Mouse (Mus musculus) inflammation-experienced regulatory T-cells, adult 16 weeks (primary cell): ENCODE data around the gene Olfr1413. TPM values are rescaled to one million over a fixed set of nuclear protein-coding genes. Genes with fewer than 3 reads are reported as not detected.

Experiments
- polyA plus RNA-seq: library from polyadenylated mRNA; unstranded; fragments of 100-300 nt; shearing (Covaris generic); gene quantifications from one replicate; pipeline ENCODE4 v1.2.1, GENCODE M21; 2017

Gene Olfr1413
- polyA plus RNA-seq = not detected

GRCm38 (mm10) chr1:92571022-92571421, at the start of gene Olfr1413:
TSS of gene Olfr1413 (plus strand) at chr1:92571322.

GRCm38 (mm10) chr1:92585479-92585878, 14.4 kb downstream of the Olfr1413 start, which contains the start of gene Olfr1412:
TSS of gene Olfr1412 (plus strand) at chr1:92585779.

GRCm38 (mm10) chr1:92594111-92594510, 23.0 kb downstream of the Olfr1413 start, which contains the start of gene Olfr1411:
TSS of gene Olfr1411 (plus strand) at chr1:92594411.

GRCm38 (mm10) chr1:92605482-92605881, 34.4 kb downstream of the Olfr1413 start, which contains the start of gene Olfr1410:
TSS of gene Olfr1410 (plus strand) at chr1:92605782.

GRCm38 (mm10) chr1:92617488-92617887, 46.4 kb downstream of the Olfr1413 start, which contains the start of gene Olfr12:
TSS of gene Olfr12 (plus strand) at chr1:92617788.

Other genes starting within 250 kb of the Olfr1413 start
- 251 TPM for gene Ndufa10, start 97.5 kb upstream of the Olfr1413 start, polyA plus RNA-seq
- gene Olfr1416, start 86.2 kb upstream of the Olfr1413 start, polyA plus RNA-seq = not detected
- gene Olfr1415, start 75.2 kb upstream of the Olfr1413 start, polyA plus RNA-seq = not detected
- gene Olfr1414, start 52.7 kb upstream of the Olfr1413 start, polyA plus RNA-seq = not detected
- not detected for gene Olfr1412, start 14.5 kb downstream of the Olfr1413 start, polyA plus RNA-seq
- gene Olfr1411, start 23.1 kb downstream of the Olfr1413 start, polyA plus RNA-seq = not detected
- not detected for gene Olfr1410, start 34.5 kb downstream of the Olfr1413 start, polyA plus RNA-seq
- not detected for gene Olfr12, start 46.5 kb downstream of the Olfr1413 start, polyA plus RNA-seq
- gene Cops9, start 70.7 kb downstream of the Olfr1413 start, polyA plus RNA-seq = 242 TPM
- gene Otos, start 77.5 kb downstream of the Olfr1413 start, polyA plus RNA-seq = 0.54 TPM